Mouse (Mus musculus): ENCODE data around the gene Noxa1. TPM values are rescaled to one million over a fixed set of nuclear protein-coding genes. Genes with fewer than 3 reads are reported as not detected.

Noxa1 gene
- total and polyA plus RNA-seq, 2 experiments from 2014 or later, result not detected

GRCm38 (mm10) chr2:25053101-25053500 is 41.8 kb downstream of the Noxa1 start:
- Histone ChIP-seq H3K9ac (replicated peaks; ENCODE audit: low read length) (no peak overlapping the region), H3K36me3 (ENCODE audit: insufficient read depth, low read length) (no peaks in the 10 kb centered on the region), H3K4me3 (ENCODE audit: low read length) (no peak overlapping the region), H3K4me1 (ENCODE audit: insufficient read depth, low read length) (peaks cover 11% of the 10 kb centered on the region), H3K4me2 (ENCODE audit: low read depth, low read length) (no peak overlapping the region), H3K9me3 (ENCODE audit: low read length) (no peaks in the 10 kb centered on the region), H3K27me3 (ENCODE audit: insufficient read depth, low read length) (no peaks in the 10 kb centered on the region), H3K27ac (no peak overlapping the region)
- ATAC-seq, result no peak
- no peak for DNase-seq (ENCODE audit: low spot score)
- no peak for TF ChIP-seq CTCF (IDR thresholded peaks at IDR 0.05; ENCODE audit: low read depth)
- 92% methylated on average over 6 of the region's 6 CpGs for WGBS

GRCm38 (mm10) chr2:25051450-25051849 is 43.5 kb downstream of the Noxa1 start:
- WGBS, result 70% methylated on average over 8 of the region's 8 CpGs
- no peak for TF ChIP-seq CTCF (IDR thresholded peaks at IDR 0.05; ENCODE audit: low read depth)
- H3K9ac ChIP-seq (replicated peaks; ENCODE audit: low read length), result no peak overlapping the region

GRCm38 (mm10) chr2:25050921-25051320 is 44.0 kb downstream of the Noxa1 start:
- peak; percentile 79 for DNase-seq (ENCODE audit: low spot score)
- H3K4me1 ChIP-seq (ENCODE audit: insufficient read depth, low read length), result peaks cover 11% of the 10 kb centered on the region
- ATAC-seq, result peak; percentile 18; the same call in 1 of the 2 replicates
- H3K27ac ChIP-seq, result no peak overlapping the region
- no peak overlapping the region for H3K9ac ChIP-seq (replicated peaks; ENCODE audit: low read length)
- H3K27me3 ChIP-seq (ENCODE audit: insufficient read depth, low read length), result no peaks in the 10 kb centered on the region
- WGBS, result 64% methylated on average over 7 of the region's 7 CpGs
- no peaks in the 10 kb centered on the region for H3K36me3 ChIP-seq (ENCODE audit: insufficient read depth, low read length)
- no peaks in the 10 kb centered on the region for H3K9me3 ChIP-seq (ENCODE audit: low read length)
- H3K4me2 ChIP-seq (ENCODE audit: low read depth, low read length), result no peak overlapping the region
- H3K4me3 ChIP-seq (ENCODE audit: low read length), result no peak overlapping the region
- no peak for TF ChIP-seq CTCF (IDR thresholded peaks at IDR 0.05; ENCODE audit: low read depth)

More at GRCm38 (mm10) chr2:25051450-25051849, 43.5 kb downstream of the Noxa1 start:
- no peak for ATAC-seq
- DNase-seq (ENCODE audit: low spot score), result no peak
- Histone ChIP-seq H3K4me2 (ENCODE audit: low read depth, low read length) (no peak overlapping the region), H3K4me1 (ENCODE audit: insufficient read depth, low read length) (peaks cover 11% of the 10 kb centered on the region), H3K27ac (no peak overlapping the region), H3K36me3 (ENCODE audit: insufficient read depth, low read length) (no peaks in the 10 kb centered on the region), H3K4me3 (ENCODE audit: low read length) (no peak overlapping the region), H3K27me3 (ENCODE audit: insufficient read depth, low read length) (no peaks in the 10 kb centered on the region), H3K9me3 (ENCODE audit: low read length) (no peaks in the 10 kb centered on the region)

DNA sequence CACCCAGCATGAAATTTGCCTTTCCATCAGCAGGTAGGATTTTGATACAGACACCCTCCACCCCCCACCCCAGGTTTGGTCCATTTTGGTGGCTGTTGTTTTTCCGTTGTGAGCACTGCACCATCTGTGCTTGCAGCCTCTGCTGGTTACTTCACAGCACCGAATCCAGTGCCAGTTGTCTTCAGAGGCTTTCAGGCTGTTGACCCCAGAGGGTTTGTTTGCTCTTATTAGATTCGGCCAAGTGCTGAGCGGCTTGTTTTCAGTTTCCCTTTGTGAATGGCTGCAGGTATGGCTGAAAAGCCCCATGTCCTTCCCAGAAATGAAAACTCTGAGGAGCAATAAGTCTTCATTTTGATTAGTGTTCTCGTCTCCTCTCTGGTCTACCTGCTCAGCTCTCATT is 54.9 kb downstream of the Noxa1 start:
- no peaks in the 10 kb centered on the region for H3K9me3 ChIP-seq (ENCODE audit: low read length)
- no peak overlapping the region for H3K9ac ChIP-seq (replicated peaks; ENCODE audit: low read length)
- DNase-seq (ENCODE audit: low spot score) (no peak), ATAC-seq (no peak)
- no peak overlapping the region for H3K4me3 ChIP-seq (ENCODE audit: low read length)
- no peaks in the 10 kb centered on the region for H3K36me3 ChIP-seq (ENCODE audit: insufficient read depth, low read length)
- no peaks in the 10 kb centered on the region for H3K27me3 ChIP-seq (ENCODE audit: insufficient read depth, low read length)
- H3K4me2 ChIP-seq (ENCODE audit: low read depth, low read length), result no peak overlapping the region
- no peak for TF ChIP-seq CTCF (IDR thresholded peaks at IDR 0.05; ENCODE audit: low read depth)
- H3K27ac ChIP-seq, result no peak overlapping the region
- WGBS, result 83% methylated on average over 5 of the region's 5 CpGs
- H3K4me1 ChIP-seq (ENCODE audit: insufficient read depth, low read length), result no peaks in the 10 kb centered on the region

Small RNA genes lying within 50 kb of the gene (microRNA-seq; reads per million reads assigned to microRNA genes)
- gene Gm24328, result 0 reads per million in 2 experiments
- gene Mir7664, result 0 to 0.18 reads per million in 2 experiments

Other genes with a start within 250 kb of the Noxa1 start
- gene Ehmt1, start 175.5 kb downstream of the Noxa1 start, total RNA-seq (2014; rRNA removed), result 52.0 and 79.8 TPM in 2 replicates
- gene Ehmt1, start 175.5 kb downstream of the Noxa1 start, polyA plus RNA-seq (2015; fragmentation: Nextera tagmentation; extraction: Ambion mirVana), result 61.8 and 63.1 TPM in 2 replicates
- gene Arrdc1, start 159.9 kb downstream of the Noxa1 start, total RNA-seq (2014; rRNA removed), result 78.8 and 80.7 TPM in 2 replicates
- gene Arrdc1, start 159.9 kb downstream of the Noxa1 start, polyA plus RNA-seq (2015; fragmentation: Nextera tagmentation; extraction: Ambion mirVana), result 39.8 and 41.9 TPM in 2 replicates
- gene Zmynd19, start 145.4 kb downstream of the Noxa1 start, total RNA-seq (2014; rRNA removed), result 23.2 and 25.6 TPM in 2 replicates
- gene Zmynd19, start 145.4 kb downstream of the Noxa1 start, polyA plus RNA-seq (2015; fragmentation: Nextera tagmentation; extraction: Ambion mirVana), result 19.2 and 21.0 TPM in 2 replicates
- 38.9 and 45.8 TPM in 2 replicates for gene Dph7, start 132.7 kb downstream of the Noxa1 start, total RNA-seq (2014; rRNA removed)
- 32.1 and 35.7 TPM in 2 replicates for gene Dph7, start 132.7 kb downstream of the Noxa1 start, polyA plus RNA-seq (2015; fragmentation: Nextera tagmentation; extraction: Ambion mirVana)
- 52.0 and 52.7 TPM in 2 replicates for gene Mrpl41, start 120.1 kb downstream of the Noxa1 start, total RNA-seq (2014; rRNA removed)
- 197 and 201 TPM in 2 replicates for gene Mrpl41, start 120.1 kb downstream of the Noxa1 start, polyA plus RNA-seq (2015; fragmentation: Nextera tagmentation; extraction: Ambion mirVana)
- 6.7 and 7.6 TPM in 2 replicates for gene Pnpla7, start 119.1 kb downstream of the Noxa1 start, total RNA-seq (2014; rRNA removed)
- gene Pnpla7, start 119.1 kb downstream of the Noxa1 start, polyA plus RNA-seq (2015; fragmentation: Nextera tagmentation; extraction: Ambion mirVana), result 4.1 and 4.8 TPM in 2 replicates
- 254 and 279 TPM in 2 replicates for gene Nsmf, start 40.8 kb downstream of the Noxa1 start, total RNA-seq (2014; rRNA removed)
- 152 and 159 TPM in 2 replicates for gene Nsmf, start 40.8 kb downstream of the Noxa1 start, polyA plus RNA-seq (2015; fragmentation: Nextera tagmentation; extraction: Ambion mirVana)
- gene Entpd8, start 14.8 kb downstream of the Noxa1 start, total RNA-seq (2014; rRNA removed), result not detected in 2 replicates
- not detected in 2 replicates for gene Entpd8, start 14.8 kb downstream of the Noxa1 start, polyA plus RNA-seq (2015; fragmentation: Nextera tagmentation; extraction: Ambion mirVana)
- gene Nrarp, start 85.6 kb upstream of the Noxa1 start, total RNA-seq (2014; rRNA removed), result 50.8 and 58.0 TPM in 2 replicates
- 14.2 and 14.7 TPM in 2 replicates for gene Nrarp, start 85.6 kb upstream of the Noxa1 start, polyA plus RNA-seq (2015; fragmentation: Nextera tagmentation; extraction: Ambion mirVana)
- gene Tor4a, start 101.7 kb upstream of the Noxa1 start, total RNA-seq (2014; rRNA removed), result 4.0 and 4.7 TPM in 2 replicates
- 1.2 and 1.9 TPM in 2 replicates for gene Tor4a, start 101.7 kb upstream of the Noxa1 start, polyA plus RNA-seq (2015; fragmentation: Nextera tagmentation; extraction: Ambion mirVana)
- 90.3 and 117 TPM in 2 replicates for gene Nelfb, start 116.3 kb upstream of the Noxa1 start, total RNA-seq (2014; rRNA removed)
- gene Nelfb, start 116.3 kb upstream of the Noxa1 start, polyA plus RNA-seq (2015; fragmentation: Nextera tagmentation; extraction: Ambion mirVana), result 82.0 and 82.8 TPM in 2 replicates
- not detected in 2 replicates for gene Stpg3, start 119.5 kb upstream of the Noxa1 start, total RNA-seq (2014; rRNA removed)
- not detected in 2 replicates for gene Stpg3, start 119.5 kb upstream of the Noxa1 start, polyA plus RNA-seq (2015; fragmentation: Nextera tagmentation; extraction: Ambion mirVana)
- gene Fam166a, start 123.6 kb upstream of the Noxa1 start, total RNA-seq (2014; rRNA removed), result not detected in 2 replicates
- 0.42 TPM in 1 of 2 replicates, not detected in the other for gene Fam166a, start 123.6 kb upstream of the Noxa1 start, polyA plus RNA-seq (2015; fragmentation: Nextera tagmentation; extraction: Ambion mirVana)
- gene Tubb4b, start 129.6 kb upstream of the Noxa1 start, total RNA-seq (2014; rRNA removed), result 827 and 864 TPM in 2 replicates
- gene Tubb4b, start 129.6 kb upstream of the Noxa1 start, polyA plus RNA-seq (2015; fragmentation: Nextera tagmentation; extraction: Ambion mirVana), result 531 and 568 TPM in 2 replicates
- gene Slc34a3, start 139.2 kb upstream of the Noxa1 start, total RNA-seq (2014; rRNA removed), result not detected in 2 replicates
- gene Slc34a3, start 139.2 kb upstream of the Noxa1 start, polyA plus RNA-seq (2015; fragmentation: Nextera tagmentation; extraction: Ambion mirVana), result not detected in 2 replicates
- gene Rnf224, start 141.6 kb upstream of the Noxa1 start, total RNA-seq (2014; rRNA removed), result not detected in 2 replicates
- not detected in 2 replicates for gene Rnf224, start 141.6 kb upstream of the Noxa1 start, polyA plus RNA-seq (2015; fragmentation: Nextera tagmentation; extraction: Ambion mirVana)
- gene Rnf208, start 147.1 kb upstream of the Noxa1 start, total RNA-seq (2014; rRNA removed), result 156 and 170 TPM in 2 replicates
- gene Rnf208, start 147.1 kb upstream of the Noxa1 start, polyA plus RNA-seq (2015; fragmentation: Nextera tagmentation; extraction: Ambion mirVana), result 197 and 219 TPM in 2 replicates
- gene Cysrt1, start 147.3 kb upstream of the Noxa1 start, total RNA-seq (2014; rRNA removed), result 0.47 TPM in 1 of 2 replicates, not detected in the other
- 0.24 and 0.44 TPM in 2 replicates for gene Cysrt1, start 147.3 kb upstream of the Noxa1 start, polyA plus RNA-seq (2015; fragmentation: Nextera tagmentation; extraction: Ambion mirVana)
- 8.7 and 9.7 TPM in 2 replicates for gene AL732309.1, start 151.7 kb upstream of the Noxa1 start, total RNA-seq (2014; rRNA removed)
- gene AL732309.1, start 151.7 kb upstream of the Noxa1 start, polyA plus RNA-seq (2015; fragmentation: Nextera tagmentation; extraction: Ambion mirVana), result 2.3 and 2.6 TPM in 2 replicates
- gene Tmem203, start 160.3 kb upstream of the Noxa1 start, total RNA-seq (2014; rRNA removed), result 56.2 and 57.9 TPM in 2 replicates
- gene Tmem203, start 160.3 kb upstream of the Noxa1 start, polyA plus RNA-seq (2015; fragmentation: Nextera tagmentation; extraction: Ambion mirVana), result 26.7 and 29.7 TPM in 2 replicates
- gene Tprn, start 167.5 kb upstream of the Noxa1 start, total RNA-seq (2014; rRNA removed), result 39.1 and 45.6 TPM in 2 replicates
- 30.0 and 31.1 TPM in 2 replicates for gene Tprn, start 167.5 kb upstream of the Noxa1 start, polyA plus RNA-seq (2015; fragmentation: Nextera tagmentation; extraction: Ambion mirVana)
- 84.5 and 120 TPM in 2 replicates for gene Ssna1, start 177.3 kb upstream of the Noxa1 start, total RNA-seq (2014; rRNA removed)
- gene Ssna1, start 177.3 kb upstream of the Noxa1 start, polyA plus RNA-seq (2015; fragmentation: Nextera tagmentation; extraction: Ambion mirVana), result 159 and 165 TPM in 2 replicates
- gene Anapc2, start 177.3 kb upstream of the Noxa1 start, total RNA-seq (2014; rRNA removed), result 26.1 and 46.7 TPM in 2 replicates
- 101 and 105 TPM in 2 replicates for gene Anapc2, start 177.3 kb upstream of the Noxa1 start, polyA plus RNA-seq (2015; fragmentation: Nextera tagmentation; extraction: Ambion mirVana)
- gene Tmem210, start 193.0 kb upstream of the Noxa1 start, total RNA-seq (2014; rRNA removed), result not detected in 2 replicates
- gene Tmem210, start 193.0 kb upstream of the Noxa1 start, polyA plus RNA-seq (2015; fragmentation: Nextera tagmentation; extraction: Ambion mirVana), result not detected in 2 replicates
- gene Lrrc26, start 194.8 kb upstream of the Noxa1 start, total RNA-seq (2014; rRNA removed), result 1.0 TPM in 1 of 2 replicates, not detected in the other
- gene Lrrc26, start 194.8 kb upstream of the Noxa1 start, polyA plus RNA-seq (2015; fragmentation: Nextera tagmentation; extraction: Ambion mirVana), result 0.20 and 0.44 TPM in 2 replicates
- 146 and 156 TPM in 2 replicates for gene Grin1, start 224.0 kb upstream of the Noxa1 start, total RNA-seq (2014; rRNA removed)
- 69.5 and 75.7 TPM in 2 replicates for gene Grin1, start 224.0 kb upstream of the Noxa1 start, polyA plus RNA-seq (2015; fragmentation: Nextera tagmentation; extraction: Ambion mirVana)
- 52.6 and 67.9 TPM in 2 replicates for gene Man1b1, start 237.2 kb upstream of the Noxa1 start, total RNA-seq (2014; rRNA removed)
- 46.7 and 49.7 TPM in 2 replicates for gene Man1b1, start 237.2 kb upstream of the Noxa1 start, polyA plus RNA-seq (2015; fragmentation: Nextera tagmentation; extraction: Ambion mirVana)

Measured in hindbrain, postnatal 0 days (tissue).